Mouse (Mus musculus) ES-E14 (cell line): ENCODE measurements around the gene Nwd2. TPM values are rescaled to one million over a fixed set of nuclear protein-coding genes. Genes with fewer than 3 reads are reported as not detected.

ENCODE experiments used
- DNase-seq: peaks from one replicate; pipeline ENCODE4 v3.0.0-alpha.2; 2013; ENCODE audit warnings: low read depth, low spot score
- H3K27ac ChIP-seq: 2 replicates; pipeline ENCODE4 v1.5.1; 2012; ENCODE audit warnings: low read depth, mild to moderate bottlenecking, low read length, moderate library complexity, mixed read lengths; ENCODE audit not compliant: poor library complexity, insufficient read depth, severe bottlenecking
- H3K36me3 ChIP-seq: 2 replicates; pipeline ENCODE4 v1.6.1; 2012; ENCODE audit warnings: mild to moderate bottlenecking, low read length, moderate library complexity, mixed read lengths; ENCODE audit not compliant: control insufficient read depth, poor library complexity, insufficient read depth, severe bottlenecking
- H3K4me1 ChIP-seq, 2 experiments: fragments of 150-350 bp in 1 of 2; sonication (generic) in 1 of 2; 2 replicates each; pipeline ENCODE4 v1.6.1; 2012; ENCODE audit warnings: low read length in 2 of 2, mild to moderate bottlenecking in 1 of 2, mixed read lengths in 1 of 2; ENCODE audit not compliant: control insufficient read depth in 2 of 2, insufficient read depth in 2 of 2, poor library complexity in 1 of 2
- H3K4me3 ChIP-seq, 2 experiments: fragments of 150-350 bp in 1 of 2; sonication (generic) in 1 of 2; 2 replicates each; pipeline ENCODE4 v1.5.1; 2012; ENCODE audit warnings: low read length in 2 of 2, low read depth in 1 of 2, mild to moderate bottlenecking in 1 of 2, mixed read lengths in 1 of 2; ENCODE audit not compliant: insufficient read depth in 1 of 2, poor library complexity in 1 of 2, severe bottlenecking in 1 of 2
- H3K9ac ChIP-seq: 2 replicates; pipeline ENCODE4 v1.6.1; 2012; ENCODE audit warnings: low read depth, mild to moderate bottlenecking, low read length, mixed read lengths; ENCODE audit not compliant: poor library complexity, insufficient read depth, severe bottlenecking
- H3K9me3 ChIP-seq: fragments of 150-350 bp; sonication (generic); 2 replicates; pipeline ENCODE4 v1.6.1; 2012; ENCODE audit warnings: low read depth, mild to moderate bottlenecking, low read length; ENCODE audit not compliant: control insufficient read depth, insufficient read depth
- CHD2 ChIP-seq: IDR thresholded peaks from 2 replicates; pipeline ENCODE4 v1.6.1; 2014; ENCODE audit warnings: mild to moderate bottlenecking, low read depth, low read length, inconsistent platforms
- HCFC1 ChIP-seq: IDR thresholded peaks from 2 replicates; pipeline ENCODE4 v1.6.1; 2012; ENCODE audit warnings: low read length, inconsistent platforms, borderline replicate concordance; ENCODE audit not compliant: insufficient read depth
- MAFK ChIP-seq: IDR thresholded peaks from 2 replicates; pipeline ENCODE4 v1.6.1; 2014; ENCODE audit warnings: mild to moderate bottlenecking, low read depth, low read length, inconsistent platforms; ENCODE audit not compliant: insufficient read depth
- ZC3H11A ChIP-seq: IDR thresholded peaks from 2 replicates; pipeline ENCODE4 v1.6.1; 2012; ENCODE audit warnings: low read depth, mild to moderate bottlenecking, inconsistent platforms, low read length, borderline replicate concordance
- ZNF384 ChIP-seq: IDR thresholded peaks from 2 replicates; pipeline ENCODE4 v1.6.1; 2012; ENCODE audit warnings: low read depth, low read length, inconsistent platforms
- in situ Hi-C, 2 experiments: fragments of 600-800 bp; cut with MboI; formaldehyde crosslinking; loops; one replicate each; pipeline ENCODE4 v1.15.1; 2025; ENCODE audit warnings: low sequenced_read_pairs in 2 of 2, inconsistent platforms in 1 of 2; ENCODE audit not compliant: unreplicated experiment in 2 of 2
- total RNA-seq: library from RNA; depleted of rRNA; stranded (reverse); fragments of 300-350 nt; gene quantifications from 2 replicates; pipeline ENCODE4 v1.2.3, GENCODE M21; 2012

The Nwd2 gene
- total RNA-seq, 1 experiment: not detected

DNA sequence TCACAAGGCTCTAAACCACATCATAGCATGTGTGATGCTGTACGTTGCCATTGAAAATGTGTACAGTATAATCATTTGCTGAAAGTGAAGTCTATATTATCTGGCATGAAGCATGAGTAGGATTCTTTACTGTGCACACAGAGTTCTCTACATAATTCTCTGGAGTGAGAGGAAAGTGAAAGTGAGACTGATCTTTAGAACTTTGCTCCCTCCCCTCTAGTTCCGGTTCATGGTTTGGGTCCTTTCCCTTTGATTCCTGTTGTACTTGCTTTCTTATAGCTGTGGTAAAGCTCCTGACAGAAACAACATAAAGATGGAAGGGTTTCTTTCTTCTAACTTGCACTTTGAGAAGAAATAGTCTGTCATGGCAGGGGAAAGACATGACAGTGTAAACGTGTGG, 107.0 kb downstream of the Nwd2 start:
- H3K36me3 ChIP-seq: no peaks in the 10 kb centered on the region
- no peaks in the 10 kb centered on the region for H3K9me3 ChIP-seq
- TF ChIP-seq CHD2: no peak
- no peak for TF ChIP-seq ZC3H11A
- no peak overlapping the region for H3K27ac ChIP-seq
- no peak overlapping the region for H3K4me3 ChIP-seq
- DNase-seq: no peak
- no peak overlapping the region for H3K9ac ChIP-seq
- H3K4me1 ChIP-seq: no peaks in the 10 kb centered on the region
- in situ Hi-C loops: loop anchor here (25.0 kb wide), 2 partner anchors 219 to 819 kb away; no protein-coding TSS in a partner anchor

DNA sequence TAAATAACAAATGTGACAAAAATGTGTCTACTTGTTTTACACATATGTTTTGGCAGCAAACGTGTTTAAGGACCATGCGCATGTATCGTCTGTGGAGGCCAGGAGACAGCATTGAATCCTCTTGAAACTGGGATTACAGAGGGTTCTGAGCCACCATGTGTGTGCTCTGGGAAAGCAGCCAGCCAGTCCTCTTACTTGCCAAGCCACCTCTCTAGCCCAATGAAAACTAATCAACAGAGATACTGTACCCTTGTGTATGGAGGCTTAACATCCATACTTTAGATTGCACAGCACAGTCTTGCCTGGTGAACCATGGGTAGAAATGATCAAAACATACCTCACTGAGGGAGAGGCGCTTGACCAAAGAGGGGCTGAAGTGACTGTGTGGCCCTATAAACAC, 117.0 kb downstream of the Nwd2 start:
- in situ Hi-C loops: loop anchor here (25.0 kb wide), 2 partner anchors 229 to 829 kb away; no protein-coding TSS in a partner anchor
- Histone ChIP-seq H3K9ac (no peak overlapping the region), H3K36me3 (no peaks in the 10 kb centered on the region), H3K27ac (no peak overlapping the region), H3K4me3 (no peak overlapping the region), H3K9me3 (no peaks in the 10 kb centered on the region), H3K4me1 (no peaks in the 10 kb centered on the region)
- DNase-seq: no peak
- TF ChIP-seq ZNF384 (no peak), CHD2 (no peak), HCFC1 (no peak), ZC3H11A (no peak), MAFK (no peak)

DNA sequence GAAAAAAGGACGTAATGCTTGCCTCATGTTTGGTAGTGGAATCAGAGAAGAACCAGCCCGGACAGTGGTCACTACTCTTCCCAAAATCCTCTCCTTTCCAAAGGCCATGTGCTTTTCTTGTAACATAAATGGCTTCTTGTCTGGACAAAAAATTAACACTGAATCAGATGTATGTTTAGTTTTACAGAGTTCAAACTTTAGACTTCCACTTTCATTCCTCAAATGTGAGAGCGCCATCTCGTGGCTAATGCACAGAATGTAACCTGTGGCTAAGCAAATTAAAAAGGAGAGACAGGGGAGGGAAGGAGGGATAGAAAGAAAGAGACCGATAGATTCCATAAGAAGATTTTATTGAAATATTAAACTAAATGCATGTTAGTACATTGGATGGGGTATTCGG, 117.8 kb downstream of the Nwd2 start:
- Histone ChIP-seq H3K4me1 (no peaks in the 10 kb centered on the region), H3K9ac (no peak overlapping the region), H3K27ac (no peak overlapping the region), H3K9me3 (no peaks in the 10 kb centered on the region), H3K36me3 (no peaks in the 10 kb centered on the region), H3K4me3 (no peak overlapping the region)
- TF ChIP-seq CHD2 (no peak), MAFK (no peak), HCFC1 (no peak), ZC3H11A (no peak), ZNF384 (no peak)
- in situ Hi-C loops: loop anchor here (25.0 kb wide), 2 partner anchors 229 to 829 kb away; no protein-coding TSS in a partner anchor
- DNase-seq: peak; percentile 46

DNA sequence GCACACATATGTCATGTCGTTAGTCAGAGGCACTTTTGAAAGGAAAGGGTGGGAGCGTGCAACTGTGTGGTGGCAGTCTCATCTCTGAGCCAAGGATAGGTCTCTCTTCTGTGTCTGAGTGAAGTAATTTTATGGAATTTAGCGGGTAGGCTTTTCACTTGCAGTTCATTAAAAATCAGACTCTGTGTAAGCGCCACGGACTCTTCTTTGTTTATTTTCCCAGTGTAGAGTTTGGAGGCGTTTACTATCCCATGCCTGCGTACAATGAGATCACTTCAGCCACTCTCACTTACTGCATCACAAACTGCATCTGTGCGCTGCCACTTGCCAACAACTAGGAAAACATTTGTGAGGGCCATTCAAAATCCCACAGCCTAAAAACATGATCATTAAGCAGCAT, 118.6 kb downstream of the Nwd2 start:
- H3K36me3 ChIP-seq: no peaks in the 10 kb centered on the region
- H3K4me3 ChIP-seq: no peak overlapping the region
- no peaks in the 10 kb centered on the region for H3K4me1 ChIP-seq
- no peak overlapping the region for H3K9ac ChIP-seq
- H3K9me3 ChIP-seq: no peaks in the 10 kb centered on the region
- TF ChIP-seq ZNF384 (no peak), MAFK (no peak), ZC3H11A (no peak), HCFC1 (no peak), CHD2 (no peak)
- H3K27ac ChIP-seq: no peak overlapping the region
- no peak for DNase-seq
- in situ Hi-C loops: loop anchor here (25.0 kb wide), 2 partner anchors 230 to 830 kb away; no protein-coding TSS in a partner anchor

DNA sequence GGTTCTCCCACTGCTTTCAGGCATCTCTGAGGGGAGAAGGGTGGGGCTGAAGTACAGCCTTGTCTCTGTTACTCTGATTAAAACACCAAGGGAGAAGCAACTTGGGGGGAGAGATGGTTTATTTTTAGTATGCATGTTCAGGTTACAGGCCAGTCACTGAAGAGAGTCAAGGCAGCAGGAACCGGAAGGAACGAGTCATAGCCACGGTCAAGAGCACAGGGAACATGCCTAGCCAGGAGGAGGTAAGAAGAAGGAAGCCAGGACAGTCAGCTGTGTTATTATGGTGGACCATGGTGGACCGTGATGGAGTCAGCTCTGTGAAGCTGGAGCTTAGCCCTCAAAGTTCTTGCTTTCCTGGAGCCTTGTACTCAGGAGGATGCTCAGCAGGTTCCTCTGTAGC, 119.3 kb downstream of the Nwd2 start:
- Histone ChIP-seq H3K36me3 (no peaks in the 10 kb centered on the region), H3K4me1 (no peaks in the 10 kb centered on the region), H3K9ac (no peak overlapping the region), H3K9me3 (no peaks in the 10 kb centered on the region), H3K4me3 (no peak overlapping the region), H3K27ac (no peak overlapping the region)
- no peak for DNase-seq
- in situ Hi-C loops: loop anchor here (25.0 kb wide), 2 partner anchors 231 to 831 kb away; no protein-coding TSS in a partner anchor
- TF ChIP-seq MAFK (no peak), ZC3H11A (no peak), ZNF384 (no peak), CHD2 (no peak), HCFC1 (no peak)
